Mouse (Mus musculus) lung, adult 2 months (tissue): ENCODE measurements around the gene Glp1r.

Source experiments
- CTCF ChIP-seq: fragments of 200-500 bp; IDR thresholded peaks from 2 replicates; pipeline ENCODE4 v1.5.1; 2011; ENCODE audit warnings: mild to moderate bottlenecking, low read length, control low read depth; ENCODE audit not compliant: insufficient read depth
- POLR2A ChIP-seq: fragments of 200-500 bp; IDR thresholded peaks from 2 replicates; pipeline ENCODE4 v1.6.1; 2011; ENCODE audit warnings: low read depth, mild to moderate bottlenecking, control low read depth, low read length, borderline replicate concordance; ENCODE audit errors: extremely low read depth

DNA sequence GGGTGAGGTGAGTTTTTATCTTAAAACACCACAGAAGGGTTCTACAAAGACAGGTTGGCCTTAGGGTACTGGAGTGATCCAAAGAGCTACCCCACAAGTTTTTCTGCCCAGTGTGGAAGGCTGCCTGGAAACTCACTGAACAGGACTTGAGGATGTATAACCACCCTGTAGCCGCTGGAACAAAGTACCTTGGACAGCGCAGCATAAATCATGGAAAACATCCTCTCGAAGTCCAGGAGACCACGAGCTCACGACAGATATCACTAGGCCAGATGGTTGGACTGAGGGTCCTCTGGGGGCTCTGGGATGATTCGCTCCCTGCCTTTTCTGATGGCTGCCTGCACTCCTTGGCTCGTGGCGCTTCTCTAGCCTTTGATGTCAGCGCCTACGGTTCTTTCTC is 76.9 kb downstream of the Glp1r start:
- TF ChIP-seq CTCF (no peak), POLR2A (no peak)
